Mouse (Mus musculus): ENCODE data around the gene Itga8. TPM values are rescaled to one million over a fixed set of nuclear protein-coding genes. Genes with fewer than 3 reads are reported as not detected.

Itga8 gene
- total and polyA plus RNA-seq, 3 experiments: 3.5 to 10.6 (median 7.5) TPM

DNA sequence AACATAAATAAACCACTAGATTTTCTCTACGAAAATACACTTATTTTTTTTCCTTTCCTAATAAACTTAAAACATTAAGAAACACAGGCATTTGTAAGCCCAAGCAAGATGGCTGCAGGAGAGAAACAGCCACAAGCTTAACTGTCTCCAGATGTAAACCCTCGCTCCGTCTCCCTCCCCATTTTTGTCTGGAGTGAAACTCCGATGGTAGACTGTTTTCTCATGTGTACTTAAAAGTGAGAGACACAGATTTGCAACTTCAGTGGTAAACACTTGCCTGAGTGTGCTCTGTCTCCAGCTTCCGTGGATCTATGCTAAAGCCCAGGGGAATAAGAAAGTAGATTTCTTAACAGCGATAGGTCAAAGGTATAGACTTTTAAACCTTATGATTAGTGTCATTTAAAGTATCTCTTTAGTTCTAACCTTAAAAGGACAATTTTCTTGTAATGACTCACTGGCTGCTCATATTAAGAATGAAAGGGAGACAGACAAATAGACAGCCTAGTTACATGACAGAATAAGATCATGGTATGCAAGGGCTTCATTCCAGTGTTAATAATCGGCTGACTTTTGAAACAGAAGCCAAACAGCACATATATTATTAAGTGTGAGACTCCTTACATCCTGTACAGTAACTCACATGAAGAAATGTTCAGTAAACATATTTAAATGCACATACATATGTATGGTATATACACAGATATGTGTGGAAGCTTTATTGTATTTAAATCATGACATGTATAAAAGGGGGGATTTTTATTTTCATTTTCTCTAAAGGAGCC, 209.3 kb downstream of the Itga8 start:
- Histone ChIP-seq H3K4me3 (replicated peaks in 1 of 3; ENCODE audit: low read depth in 2 of 3, low read length in 2 of 3, poor library complexity in 1 of 3) (no peak overlapping the region), H3K4me2 (ENCODE audit: insufficient read depth, low read depth, poor library complexity, severe bottlenecking) (no peak overlapping the region), H3K36me3 (replicated peaks in 1 of 2; ENCODE audit: control insufficient read depth in 1 of 2, insufficient read depth in 1 of 2, low read length in 1 of 2) (no peaks in the 10 kb centered on the region), H3K4me1 (ENCODE audit: control insufficient read depth in 1 of 2, insufficient read depth in 2 of 2) (0 out of 4 replicates have a peak, but pooled peaks cover 0 to 2% of the 10 kb centered on the region in 2 experiments), H3K9ac (ENCODE audit: insufficient read depth, low read depth) (no peak overlapping the region), H3K27me3 (replicated peaks) (no peaks in the 10 kb centered on the region), H3K9me3 (replicated peaks; ENCODE audit: low read length) (no peaks in the 10 kb centered on the region), H3K79me2 (replicated peaks; ENCODE audit: control insufficient read depth, extremely low read depth, insufficient read depth, poor library complexity, severe bottlenecking) (no peaks in the 10 kb centered on the region), H3K27ac (ENCODE audit: insufficient read depth, low read depth) (no peak overlapping the region)
- in situ Hi-C loops (cut with MboI; ENCODE audit: low pct_ligation_motif_present, low pct_unique_long_range_greater_than_20kb, low sequenced_read_pairs) (no loop called here), dilution Hi-C loops (cut with MboI; ENCODE audit: extremely low pct_ligation_motif_present, extremely low pct_unique_long_range_greater_than_20kb, low sequenced_read_pairs) (no loop called here)
- DNase-seq (ENCODE audit: extremely low read depth): no peak
- no peak for TF ChIP-seq POLR2A (IDR thresholded peaks at IDR 0.05; ENCODE audit: low read depth, low read length)
- no peak for TF ChIP-seq MEF2A (IDR thresholded peaks at IDR 0.05; ENCODE audit: borderline replicate concordance, low read depth, low read length)
- no peak for TF ChIP-seq ETS1 (conservative IDR thresholded peaks at IDR 0.05; ENCODE audit: low read depth, low read length)
- TF ChIP-seq RAD21 (IDR thresholded peaks at IDR 0.05; ENCODE audit: low read depth, low read length): no peak
- TF ChIP-seq MAFK (IDR thresholded peaks at IDR 0.05; ENCODE audit: insufficient replicate concordance, low read length): no peak
- no peak for TF ChIP-seq SIN3A (IDR thresholded peaks at IDR 0.05; ENCODE audit: low read length)
- no peak for TF ChIP-seq SMC3 (IDR thresholded peaks at IDR 0.05; ENCODE audit: low read depth, low read length)
- no peak for TF ChIP-seq BHLHE40 (IDR thresholded peaks at IDR 0.05; ENCODE audit: low read depth, low read length)
- no peak for TF ChIP-seq KAT2A (IDR thresholded peaks at IDR 0.05; ENCODE audit: insufficient replicate concordance, low read length)
- TF ChIP-seq GABPA (IDR thresholded peaks at IDR 0.05; ENCODE audit: insufficient replicate concordance, low read depth, low read length): no peak
- TF ChIP-seq TCF12 (IDR thresholded peaks at IDR 0.05; ENCODE audit: low read depth, low read length): no peak
- TF ChIP-seq NRF1 (IDR thresholded peaks at IDR 0.05; ENCODE audit: low read depth, low read length): no peak

DNA sequence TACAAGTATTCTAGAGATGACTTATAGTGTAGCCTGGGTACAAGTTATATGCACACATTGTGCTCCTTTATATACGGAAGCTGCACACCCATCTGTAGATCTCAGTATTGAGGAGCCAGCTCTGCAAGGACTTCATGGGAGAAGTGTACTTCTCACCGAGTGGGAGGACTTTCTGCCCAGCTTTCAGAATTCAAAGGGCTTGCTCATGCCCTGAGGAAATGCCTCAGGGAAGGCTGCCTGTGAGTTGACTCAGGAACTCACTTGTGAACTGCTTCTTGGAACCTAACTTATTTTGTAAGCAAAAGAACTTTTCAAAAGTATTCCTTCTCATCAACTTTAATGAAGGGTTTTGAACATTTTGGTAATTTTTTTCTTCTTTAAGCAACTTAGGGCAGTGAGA, 210.7 kb downstream of the Itga8 start:
- no peak overlapping the region for H3K27ac ChIP-seq (ENCODE audit: insufficient read depth, low read depth)
- H3K36me3 ChIP-seq (replicated peaks in 1 of 2; ENCODE audit: control insufficient read depth in 1 of 2, insufficient read depth in 1 of 2, low read length in 1 of 2): no peaks in the 10 kb centered on the region
- no peak overlapping the region for H3K4me2 ChIP-seq (ENCODE audit: insufficient read depth, low read depth, poor library complexity, severe bottlenecking)
- H3K27me3 ChIP-seq (replicated peaks): no peaks in the 10 kb centered on the region
- TF ChIP-seq MEF2A (IDR thresholded peaks at IDR 0.05; ENCODE audit: borderline replicate concordance, low read depth, low read length) (no peak), E2F4 (IDR thresholded peaks at IDR 0.05; ENCODE audit: insufficient replicate concordance, low read depth, low read length) (no peak), ZKSCAN1 (IDR thresholded peaks at IDR 0.05; ENCODE audit: borderline replicate concordance, low read depth, low read length) (no peak)
- H3K4me1 ChIP-seq (ENCODE audit: control insufficient read depth in 1 of 2, insufficient read depth in 2 of 2): 0 out of 4 replicates have a peak, but pooled peaks cover 0 to 2% of the 10 kb centered on the region in 2 experiments
- H3K9me3 ChIP-seq (replicated peaks; ENCODE audit: low read length): no peaks in the 10 kb centered on the region
- H3K4me3 ChIP-seq (replicated peaks in 1 of 3; ENCODE audit: low read depth in 2 of 3, low read length in 2 of 3, poor library complexity in 1 of 3): no peak overlapping the region
- H3K79me2 ChIP-seq (replicated peaks; ENCODE audit: control insufficient read depth, extremely low read depth, insufficient read depth, poor library complexity, severe bottlenecking): no peaks in the 10 kb centered on the region
- no peak overlapping the region for H3K9ac ChIP-seq (ENCODE audit: insufficient read depth, low read depth)
- DNase-seq (ENCODE audit: extremely low read depth): no peak
- dilution Hi-C loops (cut with MboI; ENCODE audit: extremely low pct_ligation_motif_present, extremely low pct_unique_long_range_greater_than_20kb, low sequenced_read_pairs): no loop called here
- in situ Hi-C loops (cut with MboI; ENCODE audit: low pct_ligation_motif_present, low pct_unique_long_range_greater_than_20kb, low sequenced_read_pairs): no loop called here

Measured in CH12.LX (cell line).